Mouse (Mus musculus) lung, postnatal 0 days (tissue): ENCODE measurements around the gene Akt2.

ENCODE experiments used
- CTCF ChIP-seq: IDR thresholded peaks from 2 replicates; pipeline ENCODE4 v1.5.1; 2016; ENCODE audit warnings: antibody characterized with exemption, mild to moderate bottlenecking
- EP300 ChIP-seq: IDR thresholded peaks from 2 replicates; pipeline ENCODE4 v1.6.1; 2016; ENCODE audit warnings: antibody characterized with exemption, mild to moderate bottlenecking, control low read depth

GRCm38 (mm10) chr7:27674195-27674521 lies 82.8 kb downstream of the Akt2 start:
- TF ChIP-seq CTCF (no peak), EP300 (no peak)
